Mouse (Mus musculus) liver, adult 2 months (tissue): ENCODE data around the gene Atp6v0c.

Experiments
- CTCF ChIP-seq: fragments of 200-500 bp; IDR thresholded peaks from 2 replicates; pipeline ENCODE4 v1.5.1; 2011; ENCODE audit warnings: low read depth, low read length, control low read depth
- POLR2A ChIP-seq: fragments of 200-500 bp; IDR thresholded peaks from 2 replicates; pipeline ENCODE4 v1.6.1; 2011; ENCODE audit warnings: low read length, control low read depth; ENCODE audit not compliant: insufficient read depth; ENCODE audit errors: extremely low read depth

- TF ChIP-seq CTCF (no peak), POLR2A (no peak)
Measured at GRCm38 (mm10) chr17:24209916-24210240, 40.4 kb upstream of the Atp6v0c start.
